Mouse (Mus musculus) C2C12 (cell line): Measurements from ENCODE around the gene Pcdh20.

Source experiments
- CTCF ChIP-seq: IDR thresholded peaks from one replicate; pipeline ENCODE4 v1.5.1; 2011; ENCODE audit not compliant: control insufficient read depth, insufficient read depth, insufficient read length
- MAX ChIP-seq: IDR thresholded peaks from one replicate; pipeline ENCODE4 v1.6.1; 2011; ENCODE audit warnings: mild to moderate bottlenecking, control low read depth

- TF ChIP-seq CTCF (no peak), MAX (no peak)
Measured at GRCm38 (mm10) chr14:88427370-88427769, 43.8 kb downstream of the Pcdh20 start.
